Mouse (Mus musculus) layer of hippocampus, postnatal 36 days (tissue): ENCODE results near the gene 1700024B05Rik. TPM values are rescaled to one million over a fixed set of nuclear protein-coding genes. Genes with fewer than 3 reads are reported as not detected.
"Not testable (repeated sequence)": the region's sequence is repeated elsewhere in the genome, so short reads cannot be mapped to it uniquely, and the experiment has no call there.

Experiments
- DNase-seq, 2 experiments: peaks; one replicate each; pipeline ENCODE4 v3.0.0; 2022
- total RNA-seq, 2 experiments: library from RNA; stranded (reverse); gene quantifications; 2 replicates each; pipeline ENCODE4 v1.2.3; 2021

Gene 1700024B05Rik
- not detected for total RNA-seq

- DNase-seq: not testable (repeated sequence)
These were observed at the start of gene 1700024B05Rik for GRCm38 (mm10) chr14:41943695-41944094. TSS of gene 1700024B05Rik (plus strand) at chr14:41943995.

- DNase-seq: not testable (repeated sequence)
These were observed 36.6 kb upstream of the 1700024B05Rik start, which contains the start of gene Gm7980 for GRCm38 (mm10) chr14:41907190-41907589. TSS of gene Gm7980 (minus strand) at chr14:41907290.

GRCm38 (mm10) chr14:41924649-41925048 lies 19.1 kb upstream of the 1700024B05Rik start, which contains the start of gene 1700049E17Rik1:
TSS of gene 1700049E17Rik1 (plus strand) at chr14:41924949.
- not testable (repeated sequence) for DNase-seq

- not testable (repeated sequence) for DNase-seq
These were observed 20.3 kb downstream of the 1700024B05Rik start for GRCm38 (mm10) chr14:41964095-41964494.

GRCm38 (mm10) chr14:41967827-41968226 lies 24.0 kb downstream of the 1700024B05Rik start, which contains the start of gene Gm6401:
TSS of gene Gm6401 (minus strand) at chr14:41967927.
- not testable (repeated sequence) for DNase-seq

GRCm38 (mm10) chr14:41968596-41968995 lies 24.8 kb downstream of the 1700024B05Rik start:
- not testable (repeated sequence) for DNase-seq

- not testable (repeated sequence) for DNase-seq
These were observed 39.4 kb downstream of the 1700024B05Rik start, which contains the start of gene Gm3543 for GRCm38 (mm10) chr14:41983225-41983624. TSS of gene Gm3543 (minus strand) at chr14:41983325.

Other genes with a start within 250 kb of the 1700024B05Rik start
- gene Gm8068, start 242.1 kb upstream of the 1700024B05Rik start, total RNA-seq: not detected
- gene Gm7929, start 193.4 kb upstream of the 1700024B05Rik start, total RNA-seq: not detected
- not detected for gene Gm47189, start 171.6 kb upstream of the 1700024B05Rik start, total RNA-seq
- gene Gm7980, start 36.7 kb upstream of the 1700024B05Rik start, total RNA-seq: not detected
- gene 1700049E17Rik1, start 19.0 kb upstream of the 1700024B05Rik start, total RNA-seq: not detected
- not detected for gene Gm6401, start 23.9 kb downstream of the 1700024B05Rik start, total RNA-seq
- gene Gm3543, start 39.3 kb downstream of the 1700024B05Rik start, total RNA-seq: 1 to 10 TPM in 1 of 2 experiments, under 1 TPM in 1; 0.87 to 1.2 TPM
- not detected for gene Gm7951, start 173.4 kb downstream of the 1700024B05Rik start, total RNA-seq
- not detected for gene Gm17027, start 218.6 kb downstream of the 1700024B05Rik start, total RNA-seq
- 1 to 10 TPM; 1.4 TPM for gene Gm3573, start 246.8 kb downstream of the 1700024B05Rik start, total RNA-seq